Mouse (Mus musculus): ENCODE results near the gene Fam189a1. TPM values are rescaled to one million over a fixed set of nuclear protein-coding genes. Genes with fewer than 3 reads are reported as not detected.

Gene Fam189a1
- polyA plus RNA-seq, 1 experiment from 2014 or later, result 0.26 TPM

- no peaks in the 10 kb centered on the region for H3K27me3 ChIP-seq (ENCODE audit: control insufficient read depth, insufficient read depth, low read length)
- 47% methylated on average over 3 of the region's 3 CpGs for WGBS
- H3K36me3 ChIP-seq (ENCODE audit: control insufficient read depth, insufficient read depth), result no peaks in the 10 kb centered on the region
- H3K27ac ChIP-seq (ENCODE audit: low read length), result no peak overlapping the region
- H3K4me3 ChIP-seq (ENCODE audit: low read length), result no peak overlapping the region
- ATAC-seq (replicated peaks; ENCODE audit: extremely low read depth, insufficient read depth, low FRiP score), result no peak
- no peak overlapping the region for H3K4me2 ChIP-seq (ENCODE audit: low read depth, low read length)
- no peaks in the 10 kb centered on the region for H3K4me1 ChIP-seq (ENCODE audit: control insufficient read depth, insufficient read depth, low read length)
- no peaks in the 10 kb centered on the region for H3K9me3 ChIP-seq (replicated peaks; ENCODE audit: control insufficient read depth, low read length)
- no peak overlapping the region for H3K9ac ChIP-seq (ENCODE audit: low read length)
Observed at GRCm38 (mm10) chr7:64934115-64934514, 222.3 kb downstream of the Fam189a1 start.

DNA sequence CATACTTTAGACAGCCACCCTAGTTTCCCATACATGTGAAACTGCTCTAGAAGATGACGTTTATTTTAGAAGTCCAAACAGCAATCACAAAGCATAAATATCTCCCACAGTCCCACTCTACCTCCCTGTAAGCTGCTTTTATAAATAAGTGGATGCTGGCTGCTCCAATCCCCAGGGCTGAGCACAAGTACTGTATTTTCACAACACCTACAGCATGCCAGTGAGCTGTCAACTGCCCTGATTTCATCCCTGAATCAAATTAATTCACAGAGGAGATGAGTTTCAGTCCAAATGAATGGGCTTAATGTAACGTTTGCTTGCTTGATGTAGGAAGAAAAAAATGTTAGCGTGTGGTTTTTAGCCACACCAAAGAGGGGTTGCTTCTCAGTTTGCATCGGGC lies 225.4 kb downstream of the Fam189a1 start:
- H3K4me2 ChIP-seq (ENCODE audit: low read depth, low read length), result no peak overlapping the region
- H3K27me3 ChIP-seq (ENCODE audit: control insufficient read depth, insufficient read depth, low read length), result no peaks in the 10 kb centered on the region
- H3K4me1 ChIP-seq (ENCODE audit: control insufficient read depth, insufficient read depth, low read length), result no peaks in the 10 kb centered on the region
- no peak overlapping the region for H3K4me3 ChIP-seq (ENCODE audit: low read length)
- no peaks in the 10 kb centered on the region for H3K9me3 ChIP-seq (replicated peaks; ENCODE audit: control insufficient read depth, low read length)
- no peak for ATAC-seq (replicated peaks; ENCODE audit: extremely low read depth, insufficient read depth, low FRiP score)
- no peak overlapping the region for H3K27ac ChIP-seq (ENCODE audit: low read length)
- no peak overlapping the region for H3K9ac ChIP-seq (ENCODE audit: low read length)
- WGBS, result 61% methylated on average over 4 of the region's 4 CpGs
- H3K36me3 ChIP-seq (ENCODE audit: control insufficient read depth, insufficient read depth), result no peaks in the 10 kb centered on the region

DNA sequence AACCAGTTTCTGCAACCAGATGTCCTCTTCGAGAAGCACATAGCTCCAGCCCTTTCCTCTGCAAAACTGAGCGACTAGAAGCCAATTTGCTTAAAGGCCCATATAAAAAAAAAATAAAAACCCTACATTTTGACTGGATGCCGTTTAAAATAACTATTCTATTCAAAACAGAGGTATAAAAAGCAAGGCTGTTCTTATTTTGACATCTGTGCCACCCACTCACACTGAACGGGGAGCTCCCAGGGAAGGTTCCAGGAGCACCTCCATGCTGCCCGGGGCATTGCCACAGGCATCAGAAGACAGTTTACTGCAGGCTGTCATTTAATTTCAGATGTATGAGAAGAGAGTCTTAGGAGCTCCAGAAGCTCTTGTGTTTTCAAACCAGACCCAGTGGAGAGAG lies 232.5 kb downstream of the Fam189a1 start:
- whole genome bisulfite sequencing, result 74% methylated on average over 5 of the region's 5 CpGs
- H3K9ac ChIP-seq (ENCODE audit: low read length), result no peak overlapping the region
- H3K4me2 ChIP-seq (ENCODE audit: low read depth, low read length), result no peak overlapping the region
- no peaks in the 10 kb centered on the region for H3K9me3 ChIP-seq (replicated peaks; ENCODE audit: control insufficient read depth, low read length)
- no peaks in the 10 kb centered on the region for H3K27me3 ChIP-seq (ENCODE audit: control insufficient read depth, insufficient read depth, low read length)
- no peaks in the 10 kb centered on the region for H3K36me3 ChIP-seq (ENCODE audit: control insufficient read depth, insufficient read depth)
- H3K4me1 ChIP-seq (ENCODE audit: control insufficient read depth, insufficient read depth, low read length), result no peaks in the 10 kb centered on the region
- H3K4me3 ChIP-seq (ENCODE audit: low read length), result no peak overlapping the region
- H3K27ac ChIP-seq (ENCODE audit: low read length), result no peak overlapping the region
- no peak for ATAC-seq (replicated peaks; ENCODE audit: extremely low read depth, insufficient read depth, low FRiP score)

- ATAC-seq (replicated peaks; ENCODE audit: extremely low read depth, insufficient read depth, low FRiP score), result no peak
Observed at GRCm38 (mm10) chr7:64921189-64921588, 235.2 kb downstream of the Fam189a1 start.

DNA sequence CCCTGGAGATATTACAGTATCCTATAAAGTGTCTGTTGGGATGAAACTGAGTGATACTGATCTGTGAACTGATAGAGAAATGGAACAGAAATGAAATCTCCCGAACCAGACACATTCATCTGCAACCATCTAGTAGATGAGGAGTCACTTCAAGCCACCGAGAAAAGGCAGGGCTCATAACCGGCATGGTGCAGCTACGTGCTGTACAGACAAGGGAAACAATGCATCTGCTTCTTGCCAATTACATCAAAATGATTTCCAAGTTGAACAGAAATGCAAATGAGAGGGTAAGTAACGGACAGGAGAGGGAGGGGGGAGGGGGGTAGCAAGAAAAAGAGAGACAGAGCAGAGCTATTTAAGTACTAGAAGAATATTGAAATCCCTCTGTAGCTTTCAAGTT lies 235.6 kb downstream of the Fam189a1 start:
- H3K9me3 ChIP-seq (replicated peaks; ENCODE audit: control insufficient read depth, low read length), result no peaks in the 10 kb centered on the region
- H3K27ac ChIP-seq (ENCODE audit: low read length), result no peak overlapping the region
- H3K4me2 ChIP-seq (ENCODE audit: low read depth, low read length), result no peak overlapping the region
- no peaks in the 10 kb centered on the region for H3K27me3 ChIP-seq (ENCODE audit: control insufficient read depth, insufficient read depth, low read length)
- H3K4me1 ChIP-seq (ENCODE audit: control insufficient read depth, insufficient read depth, low read length), result no peaks in the 10 kb centered on the region
- H3K9ac ChIP-seq (ENCODE audit: low read length), result no peak overlapping the region
- H3K4me3 ChIP-seq (ENCODE audit: low read length), result no peak overlapping the region
- no peak for ATAC-seq (replicated peaks; ENCODE audit: extremely low read depth, insufficient read depth, low FRiP score)
- no peaks in the 10 kb centered on the region for H3K36me3 ChIP-seq (ENCODE audit: control insufficient read depth, insufficient read depth)
- WGBS, result 78% methylated on average over 5 of the region's 5 CpGs

More at GRCm38 (mm10) chr7:64921189-64921588, 235.2 kb downstream of the Fam189a1 start:
- H3K4me3 ChIP-seq (ENCODE audit: low read length), result no peak overlapping the region
- H3K27me3 ChIP-seq (ENCODE audit: control insufficient read depth, insufficient read depth, low read length), result no peaks in the 10 kb centered on the region
- H3K9me3 ChIP-seq (replicated peaks; ENCODE audit: control insufficient read depth, low read length), result no peaks in the 10 kb centered on the region
- H3K4me2 ChIP-seq (ENCODE audit: low read depth, low read length), result no peak overlapping the region
- no peaks in the 10 kb centered on the region for H3K4me1 ChIP-seq (ENCODE audit: control insufficient read depth, insufficient read depth, low read length)
- H3K9ac ChIP-seq (ENCODE audit: low read length), result no peak overlapping the region
- 82% methylated on average over 13 of the region's 13 CpGs for WGBS
- no peak overlapping the region for H3K27ac ChIP-seq (ENCODE audit: low read length)
- no peaks in the 10 kb centered on the region for H3K36me3 ChIP-seq (ENCODE audit: control insufficient read depth, insufficient read depth)

- no peak overlapping the region for H3K27ac ChIP-seq (ENCODE audit: low read length)
- H3K4me1 ChIP-seq (ENCODE audit: control insufficient read depth, insufficient read depth, low read length), result no peaks in the 10 kb centered on the region
- ATAC-seq (replicated peaks; ENCODE audit: extremely low read depth, insufficient read depth, low FRiP score), result no peak
- no peaks in the 10 kb centered on the region for H3K9me3 ChIP-seq (replicated peaks; ENCODE audit: control insufficient read depth, low read length)
- H3K9ac ChIP-seq (ENCODE audit: low read length), result no peak overlapping the region
- H3K36me3 ChIP-seq (ENCODE audit: control insufficient read depth, insufficient read depth), result no peaks in the 10 kb centered on the region
- no peak overlapping the region for H3K4me2 ChIP-seq (ENCODE audit: low read depth, low read length)
- H3K27me3 ChIP-seq (ENCODE audit: control insufficient read depth, insufficient read depth, low read length), result no peaks in the 10 kb centered on the region
- no peak overlapping the region for H3K4me3 ChIP-seq (ENCODE audit: low read length)
- WGBS, result 24% methylated on average over 7 of the region's 7 CpGs
Observed at GRCm38 (mm10) chr7:64916654-64917053, 239.7 kb downstream of the Fam189a1 start.

DNA sequence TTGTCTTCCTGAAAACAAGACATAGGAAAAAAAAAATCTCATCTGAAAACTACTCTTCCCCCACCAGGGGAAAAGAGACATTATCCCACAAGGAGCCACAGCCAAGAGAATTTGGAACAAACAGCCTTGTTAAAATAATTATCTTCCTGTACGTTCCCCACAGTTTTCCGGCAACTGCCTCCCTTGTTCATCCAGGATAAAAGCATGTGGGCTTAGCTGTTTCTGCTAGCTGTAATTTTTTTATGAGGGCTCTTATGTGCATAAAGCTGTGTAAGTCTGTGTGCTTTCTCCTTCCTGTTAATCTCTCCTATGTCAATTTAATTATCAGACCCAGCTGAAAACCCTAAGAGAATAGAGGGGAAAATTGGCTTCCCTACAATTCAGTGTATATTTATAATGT lies 241.2 kb downstream of the Fam189a1 start:
- no peaks in the 10 kb centered on the region for H3K9me3 ChIP-seq (replicated peaks; ENCODE audit: control insufficient read depth, low read length)
- 64% methylated on average over 2 of the region's 2 CpGs for WGBS
- no peaks in the 10 kb centered on the region for H3K27me3 ChIP-seq (ENCODE audit: control insufficient read depth, insufficient read depth, low read length)
- H3K4me2 ChIP-seq (ENCODE audit: low read depth, low read length), result no peak overlapping the region
- no peak overlapping the region for H3K27ac ChIP-seq (ENCODE audit: low read length)
- no peaks in the 10 kb centered on the region for H3K4me1 ChIP-seq (ENCODE audit: control insufficient read depth, insufficient read depth, low read length)
- no peaks in the 10 kb centered on the region for H3K36me3 ChIP-seq (ENCODE audit: control insufficient read depth, insufficient read depth)
- no peak overlapping the region for H3K4me3 ChIP-seq (ENCODE audit: low read length)
- no peak for ATAC-seq (replicated peaks; ENCODE audit: extremely low read depth, insufficient read depth, low FRiP score)
- H3K9ac ChIP-seq (ENCODE audit: low read length), result no peak overlapping the region

GRCm38 (mm10) chr7:64911945-64912344 lies 244.4 kb downstream of the Fam189a1 start:
- Histone ChIP-seq H3K36me3 (ENCODE audit: control insufficient read depth, insufficient read depth) (no peaks in the 10 kb centered on the region), H3K27ac (ENCODE audit: low read length) (no peak overlapping the region), H3K9me3 (replicated peaks; ENCODE audit: control insufficient read depth, low read length) (no peaks in the 10 kb centered on the region; the same call in 1 of the 2 replicates), H3K4me1 (ENCODE audit: control insufficient read depth, insufficient read depth, low read length) (no peaks in the 10 kb centered on the region), H3K4me3 (ENCODE audit: low read length) (no peak overlapping the region), H3K9ac (ENCODE audit: low read length) (no peak overlapping the region), H3K4me2 (ENCODE audit: low read depth, low read length) (no peak overlapping the region), H3K27me3 (ENCODE audit: control insufficient read depth, insufficient read depth, low read length) (no peaks in the 10 kb centered on the region)
- 51% methylated on average over 2 of the region's 2 CpGs for WGBS
- ATAC-seq (replicated peaks; ENCODE audit: extremely low read depth, insufficient read depth, low FRiP score), result no peak

GRCm38 (mm10) chr7:64910208-64910607 lies 246.2 kb downstream of the Fam189a1 start:
- Histone ChIP-seq H3K27me3 (ENCODE audit: control insufficient read depth, insufficient read depth, low read length) (no peaks in the 10 kb centered on the region), H3K4me1 (ENCODE audit: control insufficient read depth, insufficient read depth, low read length) (no peaks in the 10 kb centered on the region), H3K27ac (ENCODE audit: low read length) (no peak overlapping the region), H3K36me3 (ENCODE audit: control insufficient read depth, insufficient read depth) (no peaks in the 10 kb centered on the region), H3K4me2 (ENCODE audit: low read depth, low read length) (no peak overlapping the region), H3K4me3 (ENCODE audit: low read length) (no peak overlapping the region), H3K9ac (ENCODE audit: low read length) (no peak overlapping the region), H3K9me3 (replicated peaks; ENCODE audit: control insufficient read depth, low read length) (no peaks in the 10 kb centered on the region; the same call in 1 of the 2 replicates)
- ATAC-seq (replicated peaks; ENCODE audit: extremely low read depth, insufficient read depth, low FRiP score), result no peak
- WGBS, result 75% methylated on average over 2 of the region's 2 CpGs

- WGBS, result 62% methylated on average over 5 of the region's 5 CpGs
- H3K27me3 ChIP-seq (ENCODE audit: control insufficient read depth, insufficient read depth, low read length), result no peaks in the 10 kb centered on the region
- ATAC-seq (replicated peaks; ENCODE audit: extremely low read depth, insufficient read depth, low FRiP score), result no peak
- H3K36me3 ChIP-seq (ENCODE audit: control insufficient read depth, insufficient read depth), result no peaks in the 10 kb centered on the region
- H3K4me2 ChIP-seq (ENCODE audit: low read depth, low read length), result no peak overlapping the region
- no peak overlapping the region for H3K27ac ChIP-seq (ENCODE audit: low read length)
- H3K9me3 ChIP-seq (replicated peaks; ENCODE audit: control insufficient read depth, low read length), result no peaks in the 10 kb centered on the region; the same call in 1 of the 2 replicates
- H3K4me1 ChIP-seq (ENCODE audit: control insufficient read depth, insufficient read depth, low read length), result no peaks in the 10 kb centered on the region
- no peak overlapping the region for H3K9ac ChIP-seq (ENCODE audit: low read length)
- no peak overlapping the region for H3K4me3 ChIP-seq (ENCODE audit: low read length)
Observed at GRCm38 (mm10) chr7:64906955-64907354, 249.4 kb downstream of the Fam189a1 start.

All from heart, embryonic 16.5 days (tissue).